Mouse (Mus musculus) E14TG2a.4 (cell line): ENCODE measurements around the gene Ky.

ENCODE experiments used
- H3K27me3 ChIP-seq: 2 replicates; pipeline ENCODE4 v1.6.1; 2014; ENCODE audit warnings: low read length, control low read depth; ENCODE audit not compliant: insufficient read depth
- H3K36me3 ChIP-seq: 2 replicates; pipeline ENCODE4 v1.6.1; 2014; ENCODE audit warnings: low read length, control low read depth; ENCODE audit not compliant: insufficient read depth
- H3K4me1 ChIP-seq: replicated peaks from 2 replicates; pipeline ENCODE4 v1.6.1; 2014; ENCODE audit warnings: low read depth, low read length, control low read depth
- H3K4me3 ChIP-seq: replicated peaks from 2 replicates; pipeline ENCODE4 v1.5.1; 2014; ENCODE audit warnings: mild to moderate bottlenecking, low read length
- H3K9me3 ChIP-seq: 2 replicates; pipeline ENCODE4 v1.6.1; 2014; ENCODE audit warnings: low read length, control low read depth
- CTCF ChIP-seq: conservative IDR thresholded peaks from 2 replicates; pipeline ENCODE4 v1.5.1; 2014; ENCODE audit warnings: low read length
- NANOG ChIP-seq: IDR thresholded peaks from 2 replicates; pipeline ENCODE4 v1.6.1; 2014; ENCODE audit warnings: borderline replicate concordance, low read length, mixed read lengths
- POU5F1 ChIP-seq: IDR thresholded peaks from 2 replicates; pipeline ENCODE4 v1.6.1; 2014; ENCODE audit warnings: low read length, borderline replicate concordance

The Ky gene

GRCm38 (mm10) chr9:102499266-102499665 is 6.3 kb upstream of the Ky start:
- no peak for TF ChIP-seq CTCF
- TF ChIP-seq POU5F1 = no peak
- no peak for TF ChIP-seq NANOG

GRCm38 (mm10) chr9:102499746-102500145 is 5.8 kb upstream of the Ky start:
- Histone ChIP-seq H3K4me3 (no peak overlapping the region), H3K27me3 (peaks cover 45% of the 10 kb centered on the region), H3K4me1 (no peaks in the 10 kb centered on the region), H3K9me3 (no peaks in the 10 kb centered on the region), H3K36me3 (no peaks in the 10 kb centered on the region)
- TF ChIP-seq NANOG (no peak), CTCF (no peak), POU5F1 (no peak)

More at GRCm38 (mm10) chr9:102499266-102499665, 6.3 kb upstream of the Ky start:
- no peaks in the 10 kb centered on the region for H3K4me1 ChIP-seq
- no peak overlapping the region for H3K4me3 ChIP-seq
- H3K9me3 ChIP-seq = no peaks in the 10 kb centered on the region
- peaks cover 44% of the 10 kb centered on the region for H3K27me3 ChIP-seq
- no peaks in the 10 kb centered on the region for H3K36me3 ChIP-seq

GRCm38 (mm10) chr9:102501113-102501512 is 4.4 kb upstream of the Ky start:
- H3K9me3 ChIP-seq = no peaks in the 10 kb centered on the region
- peaks cover 57% of the 10 kb centered on the region for H3K27me3 ChIP-seq
- no peaks in the 10 kb centered on the region for H3K36me3 ChIP-seq
- H3K4me3 ChIP-seq = no peak overlapping the region
- TF ChIP-seq NANOG = no peak
- no peak for TF ChIP-seq POU5F1
- no peak for TF ChIP-seq CTCF
- peaks cover 4% of the 10 kb centered on the region for H3K4me1 ChIP-seq

GRCm38 (mm10) chr9:102502015-102502633 is 3.4 kb upstream of the Ky start:
- Histone ChIP-seq H3K4me3 (no peak overlapping the region), H3K9me3 (no peaks in the 10 kb centered on the region), H3K27me3 (peaks cover 58% of the 10 kb centered on the region), H3K4me1 (peaks cover 12% of the 10 kb centered on the region), H3K36me3 (no peaks in the 10 kb centered on the region)
- TF ChIP-seq CTCF (no peak), NANOG (no peak), POU5F1 (no peak)

- no peak for TF ChIP-seq NANOG
- no peak for TF ChIP-seq CTCF
- TF ChIP-seq POU5F1 = no peak
- no peaks in the 10 kb centered on the region for H3K36me3 ChIP-seq
- H3K4me3 ChIP-seq = no peak overlapping the region
- H3K27me3 ChIP-seq = peaks cover 76% of the 10 kb centered on the region
- peaks cover 15% of the 10 kb centered on the region for H3K4me1 ChIP-seq
- H3K9me3 ChIP-seq = no peaks in the 10 kb centered on the region
Measured at GRCm38 (mm10) chr9:102504716-102505378, 703 bp upstream of the Ky start.

- peaks cover 20% of the 10 kb centered on the region for H3K4me1 ChIP-seq
- H3K9me3 ChIP-seq = no peaks in the 10 kb centered on the region
- TF ChIP-seq NANOG (no peak), POU5F1 (no peak), CTCF (no peak)
- H3K4me3 ChIP-seq = no peak overlapping the region
- peaks cover 83% of the 10 kb centered on the region for H3K27me3 ChIP-seq
- H3K36me3 ChIP-seq = no peaks in the 10 kb centered on the region
Measured at GRCm38 (mm10) chr9:102508315-102508714, 2.8 kb downstream of the Ky start.

GRCm38 (mm10) chr9:102511423-102511822 is 5.9 kb downstream of the Ky start:
- Histone ChIP-seq H3K9me3 (no peaks in the 10 kb centered on the region), H3K4me1 (peaks cover 13% of the 10 kb centered on the region), H3K36me3 (no peaks in the 10 kb centered on the region), H3K4me3 (no peak overlapping the region), H3K27me3 (peaks cover 76% of the 10 kb centered on the region)
- TF ChIP-seq NANOG (no peak), POU5F1 (no peak), CTCF (no peak)

GRCm38 (mm10) chr9:102513578-102513977 is 8.0 kb downstream of the Ky start:
- Histone ChIP-seq H3K9me3 (no peaks in the 10 kb centered on the region), H3K4me3 (no peak overlapping the region), H3K4me1 (peaks cover 8% of the 10 kb centered on the region), H3K27me3 (peaks cover 68% of the 10 kb centered on the region), H3K36me3 (no peaks in the 10 kb centered on the region)
- TF ChIP-seq CTCF = no peak
- TF ChIP-seq NANOG = no peak
- no peak for TF ChIP-seq POU5F1

- Histone ChIP-seq H3K9me3 (no peaks in the 10 kb centered on the region), H3K4me3 (no peak overlapping the region), H3K27me3 (peaks cover 35% of the 10 kb centered on the region), H3K4me1 (peaks cover 22% of the 10 kb centered on the region), H3K36me3 (no peaks in the 10 kb centered on the region)
- TF ChIP-seq NANOG = no peak
- TF ChIP-seq POU5F1 = no peak
- TF ChIP-seq CTCF = no peak
Measured at GRCm38 (mm10) chr9:102518443-102518842, 12.9 kb downstream of the Ky start.
